Mouse (Mus musculus) adrenal gland, adult 18-20 months (tissue): ENCODE measurements around the gene Prpf4b. TPM values are rescaled to one million over a fixed set of nuclear protein-coding genes. Genes with fewer than 3 reads are reported as not detected.
"Not testable (repeated sequence)": the region's sequence is repeated elsewhere in the genome, so short reads cannot be mapped to it uniquely, and the experiment has no call there.

Source experiments
- DNase-seq, 2 experiments: peaks; one replicate each; pipeline ENCODE4 v3.0.0; 2021 to 2022; ENCODE audit warnings: low spot score in 2 of 2
- long read RNA-seq, 2 experiments: library from polyadenylated mRNA; stranded (forward); transcript quantifications; one replicate each; pipeline ENCODE4 v2.0.0; 2021
- total RNA-seq, 2 experiments: library from RNA; stranded (reverse); gene quantifications; 1 replicate in 1 of 2; 2 replicates in 1 of 2; pipeline ENCODE4 v1.2.3; 2021

The Prpf4b gene
- 100 to 1,000 TPM in 1 of 2 experiments, 10 to 100 TPM in 1; 83.2 to 110 TPM for total RNA-seq
- long read RNA-seq, experiment 1, full-length matches to known transcripts = 18 of 35 reads
- long read RNA-seq, experiment 1, partial matches to known transcripts = 6 of 35 reads
- long read RNA-seq, experiment 1, other reads (novel, unspliced or antisense) = 11 of 35 reads
- long read RNA-seq, experiment 2, full-length matches to known transcripts = 46 of 73 reads
- long read RNA-seq, experiment 2, partial matches to known transcripts = 15 of 73 reads
- long read RNA-seq, experiment 2, other reads (novel, unspliced or antisense) = 12 of 73 reads

DNA sequence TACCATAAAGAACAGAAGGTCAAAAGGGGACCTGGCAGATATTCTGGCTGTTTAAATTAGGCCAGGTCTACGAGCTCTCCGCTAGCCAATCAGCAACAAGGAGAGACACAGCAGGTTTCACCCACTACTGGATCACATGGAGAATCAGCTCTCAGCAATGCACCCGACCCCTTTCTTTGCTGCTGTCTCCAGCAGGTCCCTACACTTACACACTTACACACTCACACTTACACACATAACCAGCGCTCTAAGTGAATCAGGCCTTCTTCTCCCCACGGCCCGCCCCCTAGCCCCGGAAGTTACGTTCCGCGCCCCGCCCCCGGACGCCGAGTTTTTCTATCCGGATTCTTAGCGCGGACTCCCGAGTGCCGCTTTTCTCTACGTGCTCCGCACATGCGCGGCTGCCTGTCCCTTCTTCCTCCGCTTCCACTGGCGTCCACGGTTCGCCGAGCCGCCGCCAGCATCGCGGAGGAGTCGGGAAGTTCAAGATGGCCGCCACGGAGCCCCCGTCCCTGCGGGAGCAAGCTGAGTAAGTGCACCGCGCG is at the start of gene Prpf4b:
Gene Prpf4b (plus strand): TSS at position 137 of the 545 bp plus-strand sequence.
- peak; percentile 93 to 94 for DNase-seq

DNA sequence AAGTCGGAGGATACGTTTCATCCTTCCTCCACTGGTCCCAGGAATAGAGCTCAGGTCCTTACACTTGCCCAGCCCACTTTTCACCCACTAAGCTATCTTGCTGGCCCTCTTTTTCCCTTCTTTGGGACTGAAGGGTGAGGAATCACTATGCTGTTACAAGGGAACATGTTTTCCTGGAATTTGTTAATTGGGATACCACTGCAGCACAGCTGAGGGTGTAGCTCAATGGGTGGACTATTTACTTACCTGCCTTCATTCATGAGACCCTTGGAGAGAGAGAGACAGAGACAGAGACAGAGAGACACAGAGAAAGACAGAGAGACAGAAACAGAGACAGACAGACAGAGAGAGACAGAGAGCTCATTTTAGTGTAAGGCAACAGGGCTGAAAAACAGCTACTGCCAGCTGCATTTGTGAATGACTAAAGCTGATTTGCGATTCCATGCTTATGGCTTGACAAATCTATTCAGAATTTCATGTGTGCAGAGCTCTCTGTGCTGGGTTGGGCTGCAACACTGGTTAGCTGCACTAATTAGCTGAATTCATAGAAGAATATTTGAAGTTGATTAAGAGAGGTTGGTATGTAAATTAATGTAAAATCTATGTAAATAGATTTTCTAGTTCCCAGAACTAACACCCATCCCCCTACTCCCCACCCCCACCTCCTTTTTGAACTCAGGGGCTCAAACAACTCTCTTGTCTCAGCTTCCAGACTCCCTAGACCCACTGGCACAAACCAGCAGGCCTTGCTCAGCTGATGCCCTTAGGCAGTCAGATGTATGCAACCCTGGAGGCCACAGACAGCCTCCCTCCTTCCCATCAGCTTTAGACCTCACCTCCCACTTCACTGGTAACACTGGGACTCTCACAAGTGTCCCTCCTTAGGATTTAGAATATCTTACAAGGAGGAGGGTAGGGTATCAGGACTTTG is 48.1 kb upstream of the Prpf4b start:
- DNase-seq = no peak

DNA sequence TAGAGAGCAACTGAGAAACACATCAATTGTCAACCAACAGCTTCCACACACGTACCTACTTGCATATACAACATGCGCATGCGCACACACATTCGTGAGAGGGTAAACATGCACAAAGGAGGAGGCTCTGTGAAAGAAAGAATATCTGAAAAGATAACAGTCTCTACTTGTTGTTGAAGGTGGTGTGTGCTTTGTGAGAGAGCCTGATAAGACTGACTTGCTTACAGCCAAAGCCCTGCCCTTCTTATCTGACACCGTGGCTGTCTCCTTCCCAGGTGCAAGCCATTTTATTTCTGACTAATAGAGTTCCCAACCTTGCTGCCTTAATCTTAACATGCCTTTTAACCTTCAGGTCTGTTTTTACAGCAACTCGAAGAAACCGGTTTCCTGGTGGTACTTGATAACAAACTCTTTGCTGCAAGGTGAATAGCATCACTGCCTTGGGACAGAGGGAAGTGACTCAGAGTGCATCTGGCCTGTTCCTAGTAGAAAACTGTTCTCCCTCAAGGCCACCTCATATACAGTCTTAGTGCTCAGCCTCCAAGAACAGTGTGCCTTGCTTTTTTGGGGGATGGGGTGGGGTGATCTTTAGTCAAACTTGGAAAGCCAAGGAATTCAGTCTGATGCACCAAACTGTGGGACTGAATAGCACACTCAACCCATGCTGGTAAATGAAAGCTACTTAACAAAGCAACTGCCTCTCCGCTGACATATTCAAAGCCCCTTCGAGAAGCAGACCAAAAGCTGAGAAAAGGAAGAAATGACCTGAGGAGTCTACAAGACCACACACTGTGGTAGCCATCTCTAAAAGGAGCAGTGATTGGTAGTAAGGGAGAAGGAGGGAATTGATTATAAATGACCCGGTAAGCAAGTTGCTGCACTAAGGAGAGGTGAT is 46.9 kb upstream of the Prpf4b start:
- no peak for DNase-seq

DNA sequence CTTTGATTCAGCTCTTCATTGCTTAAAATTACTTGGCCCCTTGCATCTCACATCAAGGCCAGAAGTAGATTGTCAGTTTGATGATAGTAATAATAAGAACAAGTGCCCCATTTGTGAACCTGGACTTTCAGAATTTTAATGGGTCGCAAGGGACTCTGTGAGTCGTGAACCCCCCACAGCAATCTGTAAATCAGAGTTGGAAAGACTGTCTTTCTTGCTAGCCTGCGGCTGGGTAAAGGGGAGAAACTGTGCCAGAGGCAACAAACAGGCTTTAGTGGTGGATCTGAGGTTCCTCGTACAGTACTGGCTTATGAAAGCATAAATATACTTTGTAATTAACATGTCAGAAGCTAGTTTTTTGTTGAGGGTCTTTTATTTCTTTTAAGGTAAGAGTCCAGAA is 32.3 kb upstream of the Prpf4b start:
- no peak for DNase-seq

DNA sequence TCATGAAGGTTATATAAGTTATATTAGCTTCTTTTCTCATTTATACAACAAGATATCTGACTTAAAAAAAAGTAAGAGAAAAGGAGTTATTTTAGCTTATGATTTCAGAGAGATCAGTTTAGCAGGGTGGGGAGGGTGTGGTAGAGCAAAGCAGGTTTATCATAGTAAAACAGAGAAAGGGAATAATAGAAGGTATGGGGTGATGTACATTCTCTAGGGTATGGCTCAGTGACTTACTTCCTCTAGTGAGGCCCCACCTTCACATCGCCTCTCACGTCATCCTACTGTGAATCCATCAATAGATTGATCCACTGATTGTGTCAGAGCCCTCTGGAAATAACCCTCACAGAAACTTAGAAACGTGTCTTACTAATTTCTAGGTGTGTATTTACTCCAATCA is 24.3 kb upstream of the Prpf4b start:
- DNase-seq = no peak

DNA sequence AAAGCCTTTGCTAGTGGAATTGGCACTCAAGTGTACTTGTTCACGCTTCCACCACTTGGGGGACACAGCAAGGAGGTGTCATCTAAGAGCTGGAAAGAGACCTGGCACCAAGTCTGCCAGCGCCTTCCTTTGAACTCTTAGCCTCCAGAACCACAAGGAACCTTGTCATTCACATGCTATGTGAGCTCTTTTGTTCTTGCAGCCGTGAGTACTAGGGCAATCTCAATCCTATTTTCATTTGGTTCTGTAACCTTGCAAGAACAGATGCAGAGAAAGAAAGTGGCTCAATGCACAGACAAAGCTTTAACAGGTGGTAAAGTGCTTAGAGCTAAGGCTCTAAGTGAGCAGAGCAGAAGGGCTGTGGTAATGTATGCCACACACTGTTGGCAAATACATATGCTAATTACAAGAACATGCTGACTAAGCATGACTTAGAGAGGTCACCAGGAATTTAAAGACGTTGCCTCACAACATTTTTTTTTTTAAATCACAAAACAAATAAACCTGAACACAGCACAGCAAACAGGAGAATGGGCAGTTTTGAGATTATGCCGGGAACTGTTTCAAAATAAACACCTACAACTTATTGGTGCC is 23.8 kb upstream of the Prpf4b start:
- no peak for DNase-seq

DNA sequence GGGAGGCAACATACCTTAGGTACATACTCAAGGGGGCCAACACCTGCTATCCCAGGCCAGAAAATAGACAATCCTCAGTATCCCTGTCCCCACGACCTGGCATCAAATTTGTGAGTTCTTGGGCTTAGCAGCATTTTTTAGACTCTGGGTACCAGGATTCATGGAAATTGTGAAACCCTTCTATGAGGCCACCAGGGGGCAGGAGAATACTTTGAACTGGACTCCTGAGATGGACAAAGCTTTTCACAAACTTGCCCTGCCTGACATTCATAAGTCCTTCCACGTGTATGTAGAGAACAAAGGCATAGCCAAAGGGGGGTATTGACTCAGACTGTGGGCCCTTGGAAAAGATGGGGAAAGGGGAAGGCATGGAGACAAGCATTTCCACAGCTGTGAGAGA is 17.6 kb upstream of the Prpf4b start:
- DNase-seq = peak; percentile 16 to 24

DNA sequence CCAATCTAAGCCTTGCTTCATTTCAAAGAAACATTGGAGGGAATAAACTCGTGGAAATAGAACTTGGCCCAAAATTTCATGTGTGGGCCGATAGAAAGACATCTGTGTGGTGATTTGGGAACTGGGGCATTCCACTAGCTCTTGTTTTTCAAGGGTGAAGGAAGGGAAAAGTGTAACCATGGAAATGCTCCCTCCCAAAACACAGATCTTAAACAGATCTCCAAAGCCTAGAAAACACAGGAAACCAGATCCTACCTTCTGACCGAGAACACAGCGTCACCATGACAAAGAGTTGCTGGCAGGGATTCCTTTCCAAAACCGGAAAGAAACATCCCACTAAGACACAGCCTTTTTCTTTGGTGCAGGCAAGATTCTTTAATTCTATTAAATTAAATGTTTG is 15.7 kb upstream of the Prpf4b start:
- no peak for DNase-seq

DNA sequence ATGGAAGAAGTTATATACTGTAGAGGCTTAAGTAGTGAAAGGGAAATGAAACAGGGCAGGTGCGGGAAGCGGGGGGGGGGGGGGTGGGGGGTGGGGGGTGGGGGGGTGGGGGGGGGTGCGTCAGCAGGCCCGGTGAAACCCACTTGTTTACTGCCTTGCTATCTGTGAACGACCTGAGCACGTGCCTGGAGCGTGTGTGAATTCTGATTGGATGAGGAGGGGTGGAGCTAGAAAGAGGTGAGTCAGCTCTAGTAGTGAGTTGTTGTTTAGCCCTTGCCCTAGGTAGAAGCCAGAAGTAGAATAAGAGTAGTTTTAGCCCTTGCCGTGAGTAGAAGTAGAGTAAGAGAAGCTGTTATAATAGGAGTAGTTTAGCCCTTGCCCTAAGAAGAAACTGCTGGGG is 13.9 kb upstream of the Prpf4b start:
- DNase-seq = not testable (repeated sequence)

DNA sequence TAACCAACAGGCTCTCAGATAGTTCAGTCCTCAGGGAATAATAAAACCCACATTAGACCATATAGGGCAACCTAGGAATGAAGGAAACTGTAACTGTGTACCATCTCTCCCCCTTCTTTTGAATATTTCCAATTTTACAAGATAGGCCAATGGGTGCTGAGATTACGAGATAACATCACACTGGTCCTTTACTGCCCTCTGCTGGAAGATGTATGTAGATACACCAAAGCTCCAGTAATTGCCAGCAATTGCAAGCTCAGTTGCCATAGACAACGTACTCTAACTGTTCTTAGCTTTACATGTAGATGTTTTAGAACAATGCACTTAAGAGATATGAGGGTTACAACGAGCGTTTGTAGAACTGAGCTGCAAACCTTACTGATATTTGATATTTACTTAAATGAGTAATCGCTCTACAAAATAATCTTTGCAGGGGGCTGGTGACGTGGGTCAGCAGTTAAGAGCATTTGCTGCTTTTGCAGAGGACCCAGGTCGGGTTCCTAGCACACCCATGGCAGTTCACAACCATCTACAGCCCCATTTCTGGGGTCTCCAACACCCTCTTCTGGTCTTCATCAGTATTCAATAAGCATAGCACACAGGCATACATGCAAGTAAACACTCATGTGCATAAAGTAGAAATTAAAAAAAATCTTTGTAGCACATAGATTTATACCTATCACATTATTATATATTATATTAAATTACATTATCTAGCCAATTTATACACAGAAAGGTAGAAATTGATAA is 10.5 kb upstream of the Prpf4b start:
- DNase-seq = peak in 1 of 2 experiments; percentile 7

DNA sequence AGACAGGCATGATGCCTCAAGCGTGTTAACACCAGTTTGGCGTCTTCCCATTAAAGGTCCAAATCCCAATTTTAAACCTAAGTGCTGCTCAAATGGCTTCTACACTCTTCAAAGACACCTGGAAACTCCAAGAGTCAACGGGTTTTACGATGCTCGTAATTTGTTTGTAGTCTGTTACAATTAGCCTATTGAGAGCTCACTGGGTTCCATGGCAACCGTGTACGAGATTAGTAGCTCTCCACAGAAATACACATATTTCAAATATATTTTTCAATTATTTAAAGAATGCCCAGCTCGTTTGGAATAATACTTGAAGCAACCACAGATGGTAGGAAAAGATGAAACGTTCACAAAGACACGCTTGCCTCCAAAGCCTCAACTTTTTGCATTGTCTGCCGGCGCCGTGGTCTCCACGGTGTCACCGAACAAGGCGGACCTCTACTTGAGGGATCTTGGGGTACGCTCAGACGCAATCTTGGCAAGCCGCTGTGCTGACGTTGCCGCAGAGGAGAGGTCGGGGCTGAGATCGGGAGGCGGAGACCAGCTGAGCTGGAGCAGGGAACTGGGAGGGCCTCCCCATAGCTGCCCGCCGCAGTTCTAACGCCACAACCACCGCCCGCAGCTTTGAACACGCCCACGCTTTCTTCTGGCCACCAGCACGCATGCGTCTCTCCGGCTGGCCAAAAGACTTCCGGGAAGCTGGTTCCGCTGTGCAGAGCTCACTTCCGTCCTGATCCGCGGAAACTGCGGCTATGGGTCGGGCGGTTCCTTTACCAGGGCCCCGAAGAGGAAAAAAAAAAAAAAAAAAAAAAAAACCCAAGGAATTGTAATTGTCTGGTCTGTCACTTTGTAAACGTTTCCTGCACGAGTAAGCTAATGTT is 1.1 kb upstream of the Prpf4b start:
- DNase-seq = peak; percentile 84 to 87

DNA sequence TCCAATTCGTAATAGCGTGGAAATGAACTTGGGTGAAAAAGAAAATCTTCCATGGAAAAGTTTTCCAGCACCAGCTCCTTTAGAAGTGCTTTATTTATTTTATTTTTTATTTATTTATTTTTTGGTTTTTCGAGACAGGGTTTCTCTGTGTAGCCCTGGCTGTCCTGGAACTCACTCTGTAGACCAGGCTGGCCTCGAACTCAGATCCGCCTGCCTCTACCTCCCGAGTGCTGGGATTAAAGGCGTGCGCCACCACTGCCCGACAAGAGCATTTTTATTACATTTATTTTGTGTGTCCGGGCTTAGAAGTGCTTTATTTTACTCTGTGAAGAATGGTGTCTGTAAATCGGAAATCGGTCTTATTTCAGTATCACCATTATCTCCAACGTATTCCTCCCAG is 366 bp upstream of the Prpf4b start:
- peak; percentile 7 to 27 for DNase-seq

DNA sequence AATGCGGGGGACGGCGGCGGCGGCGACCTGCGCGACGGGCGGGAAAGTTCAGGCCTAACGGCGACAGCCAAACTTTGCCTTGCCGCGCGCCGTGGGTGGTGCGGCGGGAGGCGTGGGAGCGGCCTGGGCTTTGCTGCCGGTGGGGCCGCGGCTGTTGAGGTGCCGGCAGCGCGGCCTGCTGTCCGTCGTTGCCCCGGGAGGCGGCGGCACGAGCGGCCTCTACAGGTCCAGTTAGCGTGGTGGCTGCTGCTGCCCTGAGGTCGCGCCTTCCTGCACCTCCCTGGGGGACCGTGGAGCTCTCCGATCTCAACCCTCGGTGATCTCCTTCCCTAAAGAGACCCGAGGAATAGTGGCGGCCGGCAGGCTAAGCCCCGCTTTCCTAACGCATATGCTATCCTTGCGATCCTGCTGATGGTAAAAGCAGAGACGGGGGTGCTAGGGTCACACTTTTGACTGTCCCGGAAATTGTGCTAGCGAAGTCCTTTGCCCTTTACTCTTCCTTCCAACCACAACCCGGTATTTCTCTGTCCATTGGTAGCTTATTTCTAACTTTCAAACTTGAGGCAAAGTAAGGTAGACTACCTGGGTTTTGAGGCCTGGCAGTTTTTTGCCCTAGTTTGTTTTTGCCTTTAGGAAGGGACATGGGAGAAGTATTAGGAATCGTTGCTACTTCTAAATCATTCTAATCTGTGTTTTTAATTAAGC is 791 bp downstream of the Prpf4b start:
- peak; percentile 64 to 70 for DNase-seq

DNA sequence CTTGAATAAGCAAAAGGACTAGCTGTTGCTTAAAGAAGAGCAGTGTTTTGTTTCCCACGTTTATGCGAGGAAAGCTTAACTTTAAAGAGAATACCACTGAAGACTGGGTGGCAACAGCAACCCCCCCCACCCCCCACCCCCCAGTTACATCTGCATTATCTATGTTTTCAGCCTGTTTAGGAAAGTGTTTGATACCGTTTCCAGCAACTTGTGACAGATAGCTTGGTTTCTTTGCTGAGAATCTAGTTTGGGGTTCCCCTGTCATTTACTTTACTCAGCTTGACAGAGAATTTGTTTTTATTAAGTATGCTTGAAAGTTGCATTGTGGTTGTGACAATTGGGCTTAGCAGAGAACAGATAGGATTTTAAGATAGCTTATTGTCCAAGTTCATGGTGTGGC is 1.4 kb downstream of the Prpf4b start:
- no peak for DNase-seq

DNA sequence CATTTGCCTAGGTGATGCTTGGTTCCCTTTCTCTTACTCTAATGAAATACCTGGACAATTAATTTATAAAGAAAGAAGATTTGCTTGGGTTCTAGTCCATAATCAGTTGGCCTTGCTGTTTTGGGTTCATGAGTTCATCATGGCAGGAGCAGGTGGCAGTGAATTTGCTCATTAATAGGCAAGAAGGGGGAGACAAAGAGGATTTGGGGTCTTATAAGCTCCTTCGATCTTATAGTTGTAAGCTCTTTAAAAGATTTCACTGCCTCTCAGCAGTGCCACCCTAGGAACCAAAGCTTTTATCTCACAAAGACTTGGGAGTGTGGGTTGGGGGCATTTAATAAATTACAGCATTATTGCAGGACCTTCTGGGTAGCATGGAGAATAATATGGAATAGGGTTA is 17.8 kb downstream of the Prpf4b start:
- no peak for DNase-seq

DNA sequence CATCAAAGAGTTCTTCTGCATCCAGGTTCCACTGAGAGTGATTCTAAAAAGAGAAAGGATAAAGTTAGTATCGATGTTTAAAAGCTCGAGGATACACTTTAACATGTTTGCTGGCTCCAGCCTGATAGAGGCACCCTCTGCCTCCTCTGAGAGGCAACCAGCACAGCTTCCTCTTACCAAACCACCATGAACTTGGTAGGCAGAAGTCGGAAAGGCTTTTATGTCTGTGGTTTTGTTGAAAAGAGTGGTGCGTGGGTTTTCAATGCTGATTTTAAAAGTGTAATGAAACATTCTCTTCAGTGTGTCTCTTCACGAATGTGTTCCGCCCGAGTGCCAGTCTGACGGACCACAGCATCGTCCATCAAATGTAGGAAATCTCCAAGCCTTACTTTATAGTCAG is 39.5 kb downstream of the Prpf4b start:
- DNase-seq = no peak

DNA sequence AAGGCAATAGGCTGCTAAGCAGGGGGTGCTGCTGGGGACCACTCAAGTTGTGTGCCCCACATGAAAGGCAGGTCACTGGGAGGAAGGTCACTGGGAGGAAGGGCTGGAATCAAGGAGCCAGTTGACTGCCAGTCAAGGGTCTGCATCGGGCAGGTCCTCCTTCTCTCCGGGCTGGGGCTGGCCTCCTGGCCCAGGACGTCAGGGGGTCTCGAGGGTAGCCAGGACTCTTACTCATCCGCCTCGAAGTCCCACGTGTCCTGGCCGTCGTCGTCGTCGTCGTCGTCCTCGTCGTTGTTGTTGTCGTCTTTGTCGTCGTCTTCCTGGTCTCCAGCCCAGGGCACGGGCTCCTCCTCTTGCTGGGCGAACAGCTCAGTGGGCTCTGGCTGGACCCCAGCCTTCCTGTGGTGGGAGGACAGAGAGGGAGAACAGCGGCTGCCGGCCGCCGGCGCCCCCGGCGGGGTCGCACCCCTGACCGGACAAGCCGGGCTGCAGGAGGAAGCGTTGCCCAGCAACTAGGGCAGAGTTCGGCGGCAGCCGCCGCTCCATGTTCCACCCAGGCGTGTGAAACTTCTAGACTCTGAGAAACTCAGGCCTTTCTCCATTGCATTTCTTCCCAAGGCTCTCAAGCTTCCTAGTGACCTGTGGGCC is 41.5 kb downstream of the Prpf4b start:
- no peak for DNase-seq

DNA sequence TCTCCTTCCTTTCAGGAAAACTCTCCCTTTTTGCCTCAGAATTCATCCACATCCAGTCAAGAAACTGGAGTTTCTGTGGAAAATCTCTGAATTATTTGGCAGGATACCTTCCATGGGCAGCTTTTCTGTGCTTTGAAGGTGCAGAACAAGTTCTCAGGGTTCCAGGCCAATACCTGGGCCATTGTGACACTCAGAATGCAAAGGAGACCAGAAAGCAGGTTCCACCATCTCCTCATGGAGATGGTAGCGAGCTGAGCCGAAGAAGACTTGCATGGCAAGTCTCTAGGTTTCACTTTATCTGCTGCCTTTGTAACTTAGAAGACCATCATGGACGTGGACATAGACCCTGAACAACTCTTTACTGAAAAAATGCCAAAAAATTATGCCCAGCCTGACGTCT is 49.1 kb downstream of the Prpf4b start, which contains the start of the genes Fam217a and 4933417A18Rik:
Gene Fam217a (minus strand): TSS at position 101 of the 400 bp plus-strand sequence.
Gene 4933417A18Rik (plus strand): TSS at position 200 of the 400 bp plus-strand sequence.
- no peak for DNase-seq
